Mouse (Mus musculus) lung, embryonic 14.5 days (tissue): ENCODE measurements around the gene Nlk. TPM values are rescaled to one million over a fixed set of nuclear protein-coding genes. Genes with fewer than 3 reads are reported as not detected.
"Not testable (repeated sequence)": the region's sequence is repeated elsewhere in the genome, so short reads cannot be mapped to it uniquely, and the experiment has no call there.

ENCODE experiments used
- ATAC-seq: fragments of 200-750 bp; cut with Nextera tagmentation; 2 replicates; pipeline ENCODE4 v1.8.0; 2017; ENCODE audit warnings: mild to moderate bottlenecking, moderate TSS enrichment, moderate library complexity; ENCODE audit not compliant: insufficient read depth
- DNase-seq: peaks from one replicate; pipeline ENCODE4 v3.0.0-alpha.2; 2015
- H3K27ac ChIP-seq: fragments of 300-500 bp; sonication (generic); 2 replicates; pipeline ENCODE4 v1.5.1; 2014; ENCODE audit warnings: low read depth, mild to moderate bottlenecking, moderate library complexity
- H3K27me3 ChIP-seq: fragments of 300-500 bp; sonication (generic); 2 replicates; pipeline ENCODE4 v1.6.1; 2014; ENCODE audit warnings: low read length, control low read depth; ENCODE audit not compliant: insufficient read depth
- H3K36me3 ChIP-seq: fragments of 300-500 bp; sonication (generic); 2 replicates; pipeline ENCODE4 v1.6.1; 2014; ENCODE audit warnings: control low read depth; ENCODE audit not compliant: insufficient read depth
- H3K4me1 ChIP-seq: fragments of 300-500 bp; sonication (generic); 2 replicates; pipeline ENCODE4 v1.6.1; 2014; ENCODE audit warnings: antibody characterized with exemption, control low read depth; ENCODE audit not compliant: insufficient read depth
- H3K4me2 ChIP-seq: fragments of 300-500 bp; sonication (generic); 2 replicates; pipeline ENCODE4 v1.6.1; 2014; ENCODE audit warnings: mild to moderate bottlenecking
- H3K4me3 ChIP-seq: fragments of 300-500 bp; sonication (generic); 2 replicates; pipeline ENCODE4 v1.5.1; 2014; ENCODE audit warnings: low read depth, low read length
- H3K9ac ChIP-seq: fragments of 300-500 bp; sonication (generic); 2 replicates; pipeline ENCODE4 v1.6.1; 2014
- H3K9me3 ChIP-seq: fragments of 300-500 bp; sonication (generic); 2 replicates; pipeline ENCODE4 v1.6.1; 2016; ENCODE audit warnings: low read depth, low read length, control low read depth
- CTCF ChIP-seq: IDR thresholded peaks from 2 replicates; pipeline ENCODE4 v1.5.1; 2016; ENCODE audit warnings: antibody characterized with exemption, low read depth
- WGBS: fragments of 180-500 bp; shearing (Covaris S2); extraction: QIAGEN DNeasy Blood & Tissue Kit; methylation state at CpG from one replicate; pipeline ENCODE4 v1.1.7; 2014; 5-methylcytosine and 5-hydroxymethylcytosine counted together
- polyA plus RNA-seq: library from polyadenylated mRNA; unstranded; fragments of >200 nt; fragmentation: Nextera tagmentation; extraction: Ambion mirVana; gene quantifications from 2 replicates; pipeline ENCODE4 v1.2.1, GENCODE M21; 2014

Gene Nlk
- polyA plus RNA-seq, 1 experiment from 2014 or later, result 14.5 TPM

GRCm38 (mm10) chr11:78574975-78575374 lies 122.2 kb downstream of the Nlk start:
- TF ChIP-seq CTCF, result no peak
- H3K4me3 ChIP-seq, result no peak overlapping the region
- DNase-seq (no peak), ATAC-seq (no peak)
- WGBS, result 32% methylated on average over 2 of the region's 2 CpGs
- H3K9me3 ChIP-seq, result no peaks in the 10 kb centered on the region
- H3K27me3 ChIP-seq, result no peaks in the 10 kb centered on the region
- no peak overlapping the region for H3K9ac ChIP-seq
- no peak overlapping the region for H3K4me2 ChIP-seq
- H3K27ac ChIP-seq, result no peak overlapping the region
- H3K4me1 ChIP-seq, result no peaks in the 10 kb centered on the region
- H3K36me3 ChIP-seq, result peaks cover 54% of the 10 kb centered on the region

- Histone ChIP-seq H3K27ac (no peak overlapping the region), H3K4me2 (no peak overlapping the region), H3K9ac (no peak overlapping the region), H3K4me3 (no peak overlapping the region), H3K9me3 (no peaks in the 10 kb centered on the region), H3K4me1 (no peaks in the 10 kb centered on the region), H3K27me3 (no peaks in the 10 kb centered on the region), H3K36me3 (peaks cover 54% of the 10 kb centered on the region)
- DNase-seq (no peak), ATAC-seq (no peak)
- WGBS, result 69% methylated on average over 3 of the region's 3 CpGs
- no peak for TF ChIP-seq CTCF
Measured at GRCm38 (mm10) chr11:78574536-78574935, 122.6 kb downstream of the Nlk start.

- H3K4me1 ChIP-seq, ATAC-seq, H3K27me3 ChIP-seq, H3K27ac ChIP-seq, H3K4me3 ChIP-seq, H3K9ac ChIP-seq, H3K9me3 ChIP-seq, DNase-seq, H3K4me2 ChIP-seq: not testable (repeated sequence)
- H3K36me3 ChIP-seq, result peaks cover 54% of the 10 kb centered on the region
- 92% methylated on average over 3 of the region's 4 CpGs for WGBS
Measured at GRCm38 (mm10) chr11:78574031-78574430, 123.1 kb downstream of the Nlk start.

- H3K36me3 ChIP-seq, result peaks cover 38% of the 10 kb centered on the region
- no peak overlapping the region for H3K4me2 ChIP-seq
- H3K27me3 ChIP-seq, result no peaks in the 10 kb centered on the region
- H3K4me1 ChIP-seq, result no peaks in the 10 kb centered on the region
- no peak overlapping the region for H3K27ac ChIP-seq
- WGBS, result 80% methylated on average over 6 of the region's 6 CpGs
- no peak overlapping the region for H3K4me3 ChIP-seq
- no peak for TF ChIP-seq CTCF
- DNase-seq, result no peak
- no peak for ATAC-seq
- no peaks in the 10 kb centered on the region for H3K9me3 ChIP-seq
- no peak overlapping the region for H3K9ac ChIP-seq
Measured at GRCm38 (mm10) chr11:78571854-78572253, 125.3 kb downstream of the Nlk start.

GRCm38 (mm10) chr11:78571441-78571840 lies 125.7 kb downstream of the Nlk start:
- Histone ChIP-seq H3K4me1 (peaks cover 3% of the 10 kb centered on the region; the same call in 1 of the 2 replicates), H3K27ac (no peak overlapping the region), H3K36me3 (peaks cover 38% of the 10 kb centered on the region), H3K9me3 (no peaks in the 10 kb centered on the region), H3K27me3 (no peaks in the 10 kb centered on the region), H3K4me3 (no peak overlapping the region), H3K9ac (no peak overlapping the region), H3K4me2 (no peak overlapping the region)
- DNase-seq (no peak), ATAC-seq (no peak)
- no peak for TF ChIP-seq CTCF
- WGBS, result 93% methylated on average over 8 of the region's 8 CpGs

- Histone ChIP-seq H3K27ac (no peak overlapping the region), H3K36me3 (peaks cover 33% of the 10 kb centered on the region)
- WGBS, result 50% methylated on average over 3 of the region's 3 CpGs
Measured at GRCm38 (mm10) chr11:78569806-78570205, 127.4 kb downstream of the Nlk start.

GRCm38 (mm10) chr11:78568827-78569226 lies 128.3 kb downstream of the Nlk start:
- Histone ChIP-seq H3K9ac (no peak overlapping the region), H3K4me1 (peaks cover 5% of the 10 kb centered on the region; the same call in 1 of the 2 replicates), H3K27me3 (no peaks in the 10 kb centered on the region), H3K27ac (no peak overlapping the region), H3K36me3 (peaks cover 29% of the 10 kb centered on the region), H3K4me3 (no peak overlapping the region), H3K4me2 (no peak overlapping the region), H3K9me3 (no peaks in the 10 kb centered on the region)
- WGBS, result 82% methylated on average over 10 of the region's 10 CpGs
- DNase-seq, result no peak
- no peak for TF ChIP-seq CTCF
- ATAC-seq, result no peak

More at GRCm38 (mm10) chr11:78569806-78570205, 127.4 kb downstream of the Nlk start:
- no peak for TF ChIP-seq CTCF
- ATAC-seq (no peak), DNase-seq (no peak)
- no peak overlapping the region for H3K4me3 ChIP-seq
- H3K4me1 ChIP-seq, result peaks cover 5% of the 10 kb centered on the region; the same call in 1 of the 2 replicates
- no peak overlapping the region for H3K4me2 ChIP-seq
- H3K27me3 ChIP-seq, result no peaks in the 10 kb centered on the region
- H3K9me3 ChIP-seq, result no peaks in the 10 kb centered on the region
- no peak overlapping the region for H3K9ac ChIP-seq

GRCm38 (mm10) chr11:78567614-78568013 lies 129.6 kb downstream of the Nlk start:
- no peak overlapping the region for H3K4me2 ChIP-seq
- DNase-seq, result no peak
- no peaks in the 10 kb centered on the region for H3K27me3 ChIP-seq
- peaks cover 22% of the 10 kb centered on the region for H3K36me3 ChIP-seq
- no peak for ATAC-seq
- H3K9me3 ChIP-seq, result no peaks in the 10 kb centered on the region
- H3K9ac ChIP-seq, result no peak overlapping the region
- TF ChIP-seq CTCF, result no peak
- no peak overlapping the region for H3K4me3 ChIP-seq
- H3K27ac ChIP-seq, result no peak overlapping the region
- 80% methylated on average over 6 of the region's 6 CpGs for WGBS
- peaks cover 5% of the 10 kb centered on the region; the same call in 1 of the 2 replicates for H3K4me1 ChIP-seq
